Mouse (Mus musculus) brain, embryonic 14.5 days (tissue): Measurements from ENCODE around the gene Dus2.

Experiments
- CTCF ChIP-seq: fragments of 200-500 bp; IDR thresholded peaks from 2 replicates; pipeline ENCODE4 v1.5.1; 2012; ENCODE audit warnings: inconsistent platforms, mild to moderate bottlenecking, moderate library complexity, borderline replicate concordance; ENCODE audit not compliant: insufficient read depth, insufficient read length; ENCODE audit errors: extremely low read depth
- POLR2A ChIP-seq: fragments of 200-500 bp; IDR thresholded peaks from 2 replicates; pipeline ENCODE4 v1.6.1; 2012; ENCODE audit warnings: mild to moderate bottlenecking, inconsistent platforms, borderline replicate concordance; ENCODE audit not compliant: poor library complexity, insufficient read depth, insufficient read length, severe bottlenecking; ENCODE audit errors: extremely low read depth

DNA sequence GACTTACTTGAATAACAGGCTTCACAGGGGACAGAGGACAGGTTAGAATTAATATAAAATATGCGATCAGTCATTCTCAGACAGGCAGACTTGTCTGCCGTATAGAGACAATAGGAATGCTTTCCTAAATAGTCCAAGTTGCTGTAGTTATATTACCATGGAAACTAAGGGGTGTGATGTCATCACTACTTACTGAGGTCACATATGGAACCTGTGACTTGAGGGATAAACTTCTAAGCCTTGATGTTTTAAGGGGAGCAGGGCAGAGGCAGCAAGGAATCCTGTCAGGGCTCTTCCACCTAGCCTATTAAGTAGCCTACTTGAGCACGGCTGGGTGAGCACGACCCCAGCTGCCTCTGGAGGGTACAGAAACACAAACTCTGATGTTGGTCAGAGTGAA lies 14.7 kb downstream of the Dus2 start, which contains the start of gene Dpep2nb:
- no peak for TF ChIP-seq CTCF
- no peak for TF ChIP-seq POLR2A
